Mouse (Mus musculus) heart, embryonic 14.5 days (tissue): Measurements from ENCODE around the gene Zmynd8. TPM values are rescaled to one million over a fixed set of nuclear protein-coding genes. Genes with fewer than 3 reads are reported as not detected.

Experiments used
- ATAC-seq: fragments of 200-750 bp; cut with Nextera tagmentation; 2 replicates; pipeline ENCODE4 v1.8.0; 2017; ENCODE audit warnings: low read depth, moderate TSS enrichment; ENCODE audit not compliant: insufficient number of reproducible peaks, insufficient read depth, low FRiP score
- H3K27ac ChIP-seq, 2 experiments: fragments of 200-500 bp in 1 of 2; fragments of 300-500 bp in 1 of 2; sonication (generic) in 1 of 2; replicated peaks in 1 of 2; 2 replicates each; pipeline ENCODE4 v1.5.1; 2012 to 2014; ENCODE audit warnings: low read depth in 2 of 2, low read length in 2 of 2, control low read depth in 1 of 2, mild to moderate bottlenecking in 1 of 2, mixed read lengths in 1 of 2; ENCODE audit not compliant: control insufficient read depth in 1 of 2, insufficient read depth in 1 of 2
- H3K27me3 ChIP-seq: fragments of 300-500 bp; sonication (generic); 2 replicates; pipeline ENCODE4 v1.6.1; 2014; ENCODE audit warnings: mild to moderate bottlenecking, low read length, control low read depth; ENCODE audit not compliant: control insufficient read depth, insufficient read depth
- H3K36me3 ChIP-seq: fragments of 300-500 bp; sonication (generic); 2 replicates; pipeline ENCODE4 v1.6.1; 2014; ENCODE audit warnings: mild to moderate bottlenecking, control low read depth, low read length, mixed read lengths; ENCODE audit not compliant: control insufficient read depth, insufficient read depth
- H3K4me1 ChIP-seq, 2 experiments: fragments of 200-500 bp in 1 of 2; fragments of 300-500 bp in 1 of 2; sonication (generic) in 1 of 2; 2 replicates each; pipeline ENCODE4 v1.6.1; 2012 to 2014; ENCODE audit warnings: low read length in 2 of 2, control low read depth in 1 of 2, mixed read lengths in 1 of 2; ENCODE audit not compliant: control insufficient read depth in 2 of 2, insufficient read depth in 2 of 2
- H3K4me2 ChIP-seq: fragments of 300-500 bp; sonication (generic); 2 replicates; pipeline ENCODE4 v1.6.1; 2014; ENCODE audit warnings: mild to moderate bottlenecking, low read length
- H3K4me3 ChIP-seq, 2 experiments: fragments of 200-500 bp in 1 of 2; fragments of 300-500 bp in 1 of 2; sonication (generic) in 1 of 2; 2 replicates each; pipeline ENCODE4 v1.5.1; 2012 to 2014; ENCODE audit warnings: low read length in 2 of 2, mild to moderate bottlenecking in 2 of 2, control low read depth in 1 of 2, low read depth in 1 of 2, moderate library complexity in 1 of 2; ENCODE audit not compliant: control insufficient read depth in 1 of 2, insufficient read depth in 1 of 2
- H3K9ac ChIP-seq: fragments of 300-500 bp; sonication (generic); 2 replicates; pipeline ENCODE4 v1.6.1; 2014; ENCODE audit warnings: mild to moderate bottlenecking, low read length
- H3K9me3 ChIP-seq: fragments of 300-500 bp; sonication (generic); 2 replicates; pipeline ENCODE4 v1.6.1; 2016; ENCODE audit warnings: low read length, control low read depth; ENCODE audit not compliant: control insufficient read depth
- WGBS: fragments of 180-500 bp; shearing (Covaris S2); extraction: QIAGEN DNeasy Blood & Tissue Kit; methylation state at CpG from one replicate; pipeline ENCODE4 v1.1.7; 2014; 5-methylcytosine and 5-hydroxymethylcytosine counted together
- polyA plus RNA-seq: library from polyadenylated mRNA; unstranded; fragments of >200 nt; fragmentation: Nextera tagmentation; extraction: Ambion mirVana; gene quantifications from 2 replicates; pipeline ENCODE4 v1.2.1, GENCODE M21; 2014

Gene Zmynd8
- polyA plus RNA-seq, 1 experiment from 2014 or later, result 38.0 TPM

GRCm38 (mm10) chr2:165821671-165822070, 77.1 kb downstream of the Zmynd8 start:
- Histone ChIP-seq H3K4me1 (peaks cover 25 to 35% of the 10 kb centered on the region in 2 experiments), H3K9ac (no peak overlapping the region), H3K4me3 (no peak overlapping the region), H3K36me3 (peaks cover 90% of the 10 kb centered on the region), H3K4me2 (no peak overlapping the region), H3K27me3 (no peaks in the 10 kb centered on the region), H3K9me3 (no peaks in the 10 kb centered on the region), H3K27ac (no peak overlapping the region)
- WGBS, result 78% methylated on average over 12 of the region's 12 CpGs
- ATAC-seq, result no peak

DNA sequence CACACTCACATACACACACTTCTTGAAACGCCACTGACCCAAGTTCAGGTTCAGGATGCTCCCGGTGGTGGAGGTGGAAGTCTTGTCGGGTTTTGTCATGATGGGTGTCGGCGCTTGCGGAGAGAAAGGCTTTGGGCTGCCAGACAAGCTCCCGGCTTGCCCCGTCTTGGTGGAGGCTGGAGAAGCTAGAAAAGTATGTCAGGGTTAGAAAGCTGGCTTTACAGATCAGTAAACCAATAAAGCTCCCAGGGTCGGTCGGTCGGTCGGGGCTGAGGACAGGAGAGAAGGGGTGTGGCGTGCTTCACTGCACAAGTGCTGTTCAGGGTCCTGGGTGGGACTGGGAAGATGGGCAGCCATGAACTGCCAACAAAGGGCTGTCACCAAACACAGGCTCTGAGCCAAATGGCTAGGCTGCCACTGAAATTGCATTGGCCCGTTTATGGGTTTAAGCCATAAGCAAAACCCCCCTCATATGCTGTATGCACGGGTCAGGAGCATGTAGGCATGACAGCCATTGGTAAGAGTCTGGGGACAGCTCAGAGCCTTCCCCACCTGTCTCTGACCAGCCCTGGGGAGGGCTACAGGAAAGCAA, 78.2 kb downstream of the Zmynd8 start:
- Histone ChIP-seq H3K9ac (no peak overlapping the region; the same call in 1 of the 2 replicates), H3K4me3 (no peak overlapping the region), H3K27me3 (no peaks in the 10 kb centered on the region), H3K36me3 (peaks cover 90% of the 10 kb centered on the region), H3K9me3 (no peaks in the 10 kb centered on the region), H3K4me1 (peaks cover 31 to 40% of the 10 kb centered on the region in 2 experiments), H3K4me2 (no peak overlapping the region), H3K27ac (peak overlapping the region; percentile 44 to 61)
- 63% methylated on average over 15 of the region's 15 CpGs for WGBS
- no peak for ATAC-seq

DNA sequence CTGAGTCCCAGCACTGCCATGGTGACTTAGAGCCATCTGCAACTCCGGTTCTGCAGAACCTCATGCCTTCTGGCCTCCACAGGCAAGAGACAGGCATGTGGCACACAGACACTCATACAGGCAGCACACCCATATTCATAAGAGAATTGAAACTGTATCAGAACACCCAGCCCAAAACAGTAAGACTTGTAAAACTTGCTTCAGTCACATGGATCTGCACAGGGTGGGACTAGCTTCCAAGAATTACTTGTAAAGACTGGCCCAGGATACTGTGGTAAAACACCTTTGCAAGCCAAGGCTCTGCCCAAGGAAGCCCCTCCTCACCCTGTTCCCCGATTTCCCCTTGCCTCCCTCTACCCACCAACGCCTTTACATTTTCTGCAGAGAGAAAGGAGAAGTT, 78.7 kb downstream of the Zmynd8 start:
- no peak overlapping the region for H3K4me3 ChIP-seq
- H3K27ac ChIP-seq, result peak overlapping the region; percentile 44 to 61
- no peaks in the 10 kb centered on the region for H3K9me3 ChIP-seq
- ATAC-seq, result no peak
- H3K4me2 ChIP-seq, result no peak overlapping the region
- 77% methylated on average over 3 of the region's 3 CpGs for WGBS
- H3K9ac ChIP-seq, result no peak overlapping the region; the same call in 1 of the 2 replicates
- H3K27me3 ChIP-seq, result no peaks in the 10 kb centered on the region
- peaks cover 90% of the 10 kb centered on the region for H3K36me3 ChIP-seq
- peaks cover 31 to 40% of the 10 kb centered on the region in 2 experiments for H3K4me1 ChIP-seq

GRCm38 (mm10) chr2:165818985-165819948, 79.5 kb downstream of the Zmynd8 start:
- H3K36me3 ChIP-seq, result peaks cover 89% of the 10 kb centered on the region
- H3K4me3 ChIP-seq, result no peak overlapping the region
- 79% methylated on average over 10 of the region's 10 CpGs for WGBS
- no peaks in the 10 kb centered on the region for H3K27me3 ChIP-seq
- H3K9ac ChIP-seq, result no peak overlapping the region
- H3K9me3 ChIP-seq, result no peaks in the 10 kb centered on the region
- ATAC-seq, result 0 out of 2 replicates have a peak, but pooled peaks have one; percentile 12
- H3K4me1 ChIP-seq, result peaks cover 31 to 40% of the 10 kb centered on the region in 2 experiments
- no peak overlapping the region for H3K4me2 ChIP-seq
- peak overlapping the region; percentile 44 to 61; a peak in 2 of 4 replicates for H3K27ac ChIP-seq

- H3K36me3 ChIP-seq, result peaks cover 89% of the 10 kb centered on the region
- no peak overlapping the region for H3K4me3 ChIP-seq
- peak overlapping the region in 1 of 2 experiments; percentile 90; a peak in 2 of 4 replicates for H3K27ac ChIP-seq
- ATAC-seq, result no peak
- no peak overlapping the region for H3K4me2 ChIP-seq
- 75% methylated on average over 6 of the region's 6 CpGs for whole genome bisulfite sequencing
- peak overlapping the region; percentile 30 for H3K9ac ChIP-seq
- H3K27me3 ChIP-seq, result no peaks in the 10 kb centered on the region
- H3K4me1 ChIP-seq, result peaks cover 31 to 40% of the 10 kb centered on the region in 2 experiments
- H3K9me3 ChIP-seq, result no peaks in the 10 kb centered on the region
These were observed 80.2 kb downstream of the Zmynd8 start for GRCm38 (mm10) chr2:165818570-165818969.

GRCm38 (mm10) chr2:165817437-165817836, 81.4 kb downstream of the Zmynd8 start:
- no peak for ATAC-seq
- Histone ChIP-seq H3K4me1 (peaks cover 31 to 40% of the 10 kb centered on the region in 2 experiments), H3K4me3 (no peak overlapping the region), H3K36me3 (peaks cover 89% of the 10 kb centered on the region), H3K4me2 (no peak overlapping the region), H3K9ac (peak overlapping the region; percentile 41), H3K27me3 (no peaks in the 10 kb centered on the region), H3K27ac (peak overlapping the region; percentile 90 to 92), H3K9me3 (no peaks in the 10 kb centered on the region)
- 56% methylated on average over 10 of the region's 10 CpGs for WGBS

DNA sequence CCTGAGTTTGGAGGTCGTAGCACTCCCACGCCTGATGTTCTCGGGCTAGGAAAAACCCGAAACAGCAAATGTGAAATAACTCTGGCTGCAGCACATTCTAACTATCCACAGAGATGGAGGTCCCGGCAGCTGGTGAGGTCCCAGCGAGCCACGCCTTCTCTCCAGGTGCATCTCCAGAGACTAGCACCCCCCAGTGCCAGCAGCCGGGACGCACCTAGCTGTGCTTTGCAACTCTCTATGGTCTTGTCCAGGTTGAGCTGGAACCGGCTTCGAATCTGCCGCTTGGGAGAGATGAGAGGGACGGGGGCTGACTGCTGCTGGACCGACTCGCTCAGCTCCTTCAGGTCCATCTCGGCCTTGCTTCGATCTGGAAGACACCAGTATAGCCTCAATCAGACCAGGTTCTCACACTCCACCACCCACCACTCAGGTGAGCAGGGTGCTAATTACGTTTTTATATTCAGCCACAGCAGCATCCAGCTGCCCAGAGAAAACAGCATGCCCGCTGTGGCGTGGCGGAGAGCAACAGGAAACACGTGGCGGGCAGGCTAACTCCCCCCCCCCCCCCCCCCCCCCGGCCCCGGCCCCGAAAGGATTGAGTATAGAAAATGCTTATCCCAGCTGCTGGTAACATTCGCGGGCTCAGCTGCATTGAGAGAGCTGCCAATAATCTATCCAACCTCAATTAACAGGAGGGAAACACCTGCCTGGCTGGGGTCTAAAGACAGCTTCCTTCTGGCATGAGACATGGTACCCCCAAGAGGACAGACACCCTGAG, 83.5 kb downstream of the Zmynd8 start:
- H3K9me3 ChIP-seq, result no peaks in the 10 kb centered on the region
- H3K27ac ChIP-seq, result 0 out of 4 replicates have a peak overlapping the region, but pooled peaks of 1 of the 2 experiments have one; percentile 90
- no peaks in the 10 kb centered on the region for H3K27me3 ChIP-seq
- peaks cover 92% of the 10 kb centered on the region for H3K36me3 ChIP-seq
- no peak for ATAC-seq
- no peak overlapping the region for H3K4me3 ChIP-seq
- WGBS, result 86% methylated on average over 27 of the region's 28 CpGs
- no peak overlapping the region for H3K4me2 ChIP-seq
- H3K9ac ChIP-seq, result no peak overlapping the region
- peaks cover 25 to 34% of the 10 kb centered on the region in 2 experiments for H3K4me1 ChIP-seq
